8 mouse cellular contexts compared by ENCODE assay signal in the genomic region with DNA sequence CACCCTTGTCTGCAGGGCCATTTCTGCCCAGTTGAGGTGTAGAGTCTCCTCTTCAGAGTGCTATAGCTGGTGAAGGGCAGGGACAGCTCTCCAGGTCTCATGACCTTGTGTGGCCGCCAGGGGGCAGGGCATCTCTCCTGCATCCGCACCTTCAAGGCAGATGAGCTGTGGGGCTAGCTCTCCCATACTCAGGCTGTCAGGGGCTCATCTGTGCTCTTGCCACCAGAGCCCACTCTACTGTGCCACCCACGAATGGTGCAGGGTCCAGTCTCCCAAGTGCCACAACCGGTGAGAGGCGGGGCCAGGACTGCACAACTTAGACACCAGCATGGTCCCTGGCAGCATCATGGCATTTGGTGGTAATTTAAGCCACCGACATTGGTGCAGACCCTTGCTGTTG.
A peak's percentile ranks its signal among the peaks of the same experiment; 100 is the strongest.
DNase-seq lines count a peak whose midpoint lies in the region; ATAC-seq and TF ChIP-seq lines count a peak whose summit lies in the region.
"Had no signal": no experiment of that assay in that cellular context is flagged by ENCODE, and none has a peak within 500 bp of the region (broad histone marks: within the 10 kb centered on the region; RNA-seq: fewer than 3 reads in every experiment).

No protein-coding gene starts in this region.

- H3K36me3 ChIP-seq in hindbrain, embryonic 13.5 days, result no peaks in the 10 kb centered on the region
- no peaks in the 10 kb centered on the region for H3K36me3 ChIP-seq in liver, embryonic 14.5 days (replicated peaks; ENCODE audit: control insufficient read depth, insufficient read depth, low read depth)
- no peaks in the 10 kb centered on the region for H3K36me3 ChIP-seq in small intestine, adult 2 months (ENCODE audit: control insufficient read depth, insufficient read depth, low read length)
- H3K36me3 ChIP-seq: stomach, embryonic 15.5 days had no signal

- peak; percentile 44 for TF ChIP-seq CTCF in lung, adult 2 months (IDR thresholded peaks at IDR 0.05; ENCODE audit: insufficient read depth, low read length)
- TF ChIP-seq CTCF in cortical plate, adult 2 months (IDR thresholded peaks at IDR 0.05; ENCODE audit: extremely low read depth, insufficient read depth, low read length), result peak; percentile 40
- peak; percentile 82 for TF ChIP-seq CTCF in liver, embryonic 14.5 days (IDR thresholded peaks at IDR 0.05; ENCODE audit: low read depth)
- TF ChIP-seq CTCF in small intestine, adult 2 months (IDR thresholded peaks at IDR 0.05; ENCODE audit: extremely low read depth, insufficient read length, insufficient replicate concordance, low read depth, low read length), result 0 out of 2 replicates have a peak, but pooled peaks have one; percentile 25

- no peak for TF ChIP-seq POLR2A in lung, adult 2 months (IDR thresholded peaks at IDR 0.05; ENCODE audit: borderline replicate concordance, extremely low read depth, low read depth, low read length)
- no peak for TF ChIP-seq POLR2A in cortical plate, adult 2 months (IDR thresholded peaks at IDR 0.05; ENCODE audit: extremely low read depth, insufficient read depth, low read length)
- TF ChIP-seq POLR2A in small intestine, adult 2 months (IDR thresholded peaks at IDR 0.05; ENCODE audit: low read depth, low read length), result no peak

- DNase-seq in lung, adult 2 months, result no peak
- DNase-seq in lung, adult 18-20 months, result no peak
- peak; percentile 2 to 24 for DNase-seq in adrenal gland, adult 18-20 months (ENCODE audit: low spot score in 2 of 2)
- no peak for DNase-seq in liver, embryonic 14.5 days (ENCODE audit: low read depth in 3 of 3, low spot score in 3 of 3)

- H3K9me3 ChIP-seq in hindbrain, embryonic 13.5 days, result peaks cover 8% of the 10 kb centered on the region; the same call in 1 of the 2 replicates
- H3K9me3 ChIP-seq in liver, embryonic 14.5 days (ENCODE audit: control insufficient read depth, low read length), result no peaks in the 10 kb centered on the region
- H3K9me3 ChIP-seq: stomach, embryonic 15.5 days had no signal

- H3K4me2 ChIP-seq in hindbrain, embryonic 13.5 days, result no peak overlapping the region
- H3K4me2 ChIP-seq in liver, embryonic 14.5 days (ENCODE audit: low read depth), result no peak overlapping the region
- H3K4me2 ChIP-seq: stomach, embryonic 15.5 days had no signal

- H3K9ac ChIP-seq in hindbrain, embryonic 13.5 days, result no peak overlapping the region
- no peak overlapping the region for H3K9ac ChIP-seq in liver, embryonic 14.5 days (replicated peaks)
- H3K9ac ChIP-seq: stomach, embryonic 15.5 days had no signal

- no peak for TF ChIP-seq EP300 in liver, embryonic 14.5 days (IDR thresholded peaks at IDR 0.05; ENCODE audit: low read depth)

- no peaks in the 10 kb centered on the region for H3K4me1 ChIP-seq in lung, adult 2 months (ENCODE audit: control insufficient read depth, insufficient read depth, low read length)
- no peaks in the 10 kb centered on the region for H3K4me1 ChIP-seq in cortical plate, adult 2 months (ENCODE audit: control insufficient read depth, insufficient read depth, low read length)
- H3K4me1 ChIP-seq in hindbrain, embryonic 13.5 days (replicated peaks), result no peaks in the 10 kb centered on the region
- no peaks in the 10 kb centered on the region for H3K4me1 ChIP-seq in liver, embryonic 14.5 days (replicated peaks; ENCODE audit: control insufficient read depth in 2 of 2, insufficient read depth in 2 of 2, low read length in 1 of 2)
- no peaks in the 10 kb centered on the region for H3K4me1 ChIP-seq in small intestine, adult 2 months (ENCODE audit: control insufficient read depth, insufficient read depth, insufficient read length, low read length)
- H3K4me1 ChIP-seq: stomach, embryonic 15.5 days had no signal

- no peak overlapping the region for H3K4me3 ChIP-seq in lung, adult 2 months (replicated peaks; ENCODE audit: extremely low read depth, low read depth, low read length)
- H3K4me3 ChIP-seq in cortical plate, adult 2 months (ENCODE audit: insufficient read depth, low read length), result no peak overlapping the region
- H3K4me3 ChIP-seq in hindbrain, embryonic 13.5 days, result no peak overlapping the region
- H3K4me3 ChIP-seq in liver, embryonic 14.5 days (ENCODE audit: insufficient read depth in 1 of 2, low read depth in 2 of 2, low read length in 2 of 2), result no peak overlapping the region
- H3K4me3 ChIP-seq in small intestine, adult 2 months (ENCODE audit: low read depth, low read length), result no peak overlapping the region
- H3K4me3 ChIP-seq: stomach, embryonic 15.5 days had no signal

- ATAC-seq in hindbrain, embryonic 13.5 days (ENCODE audit: low FRiP score), result peak; percentile 66
- no peak for ATAC-seq in liver, embryonic 14.5 days (ENCODE audit: insufficient read depth)

- no peak overlapping the region for H3K27ac ChIP-seq in cortical plate, adult 2 months (ENCODE audit: insufficient read depth, low read length)
- H3K27ac ChIP-seq in hindbrain, embryonic 13.5 days, result no peak overlapping the region
- H3K27ac ChIP-seq in liver, embryonic 14.5 days, result no peak overlapping the region
- H3K27ac ChIP-seq in small intestine, adult 2 months (ENCODE audit: insufficient read depth, low read depth, low read length), result no peak overlapping the region
- H3K27ac ChIP-seq: stomach, embryonic 15.5 days had no signal

- 48% methylated on average over 6 of the region's 6 CpGs for WGBS in lung, adult 2 months
- WGBS in hindbrain, embryonic 13.5 days, result 32% methylated on average over 6 of the region's 6 CpGs
- 32% methylated on average over 6 of the region's 6 CpGs for WGBS in liver, embryonic 14.5 days (ENCODE audit: insufficient replicate concordance)
- 45% methylated on average over 6 of the region's 6 CpGs for WGBS in small intestine, adult 2 months

- no peaks in the 10 kb centered on the region for H3K27me3 ChIP-seq in hindbrain, embryonic 13.5 days
- H3K27me3 ChIP-seq in liver, embryonic 14.5 days (ENCODE audit: control insufficient read depth, insufficient read depth, low read length), result no peaks in the 10 kb centered on the region
- H3K27me3 ChIP-seq in small intestine, adult 2 months (ENCODE audit: control insufficient read depth, insufficient read depth, low read length), result no peaks in the 10 kb centered on the region
- H3K27me3 ChIP-seq: stomach, embryonic 15.5 days had no signal

Comparison
In these comparisons a context has a peak if more than half of its experiments do, and no peak if none do; other contexts are left out.
1. DNase-seq: peak in adrenal gland, adult 18-20 months (2 of 2); none in lung, adult 2 months (single experiment), lung, adult 18-20 months (0 of 2) and liver, embryonic 14.5 days (0 of 3).
2. CTCF ChIP-seq: peak in every context shown above with its lines; median percentile 82 in liver, embryonic 14.5 days; 44 in lung, adult 2 months; 40 in cortical plate, adult 2 months; 25 in small intestine, adult 2 months.